Mouse (Mus musculus) ovary, adult 18-20 months (tissue): ENCODE data around the gene Tmem200a.

ENCODE experiments used
- DNase-seq: peaks from one replicate; pipeline ENCODE4 v3.0.0; 2022; ENCODE audit warnings: low spot score, mixed read lengths

Gene Tmem200a

GRCm38 (mm10) chr10:25884512-25884911, 194.3 kb downstream of the Tmem200a start:
- DNase-seq: no peak

- no peak for DNase-seq
Measured at GRCm38 (mm10) chr10:25877731-25878130, 201.1 kb downstream of the Tmem200a start.

- no peak for DNase-seq
Measured at GRCm38 (mm10) chr10:25876809-25877208, 202.0 kb downstream of the Tmem200a start.

GRCm38 (mm10) chr10:25868739-25869138, 210.1 kb downstream of the Tmem200a start:
- no peak for DNase-seq
